ENCODE assay signal across 22 mouse cellular contexts in genomic region chr2:84402713-84403112, GRCm38 (mm10). TPM values are rescaled to one million over a fixed set of nuclear protein-coding genes. Genes with fewer than 3 reads are reported as not detected.
DNase-seq lines count a peak whose midpoint lies in the region; ATAC-seq and TF ChIP-seq lines count a peak whose summit lies in the region.
"Had no signal": no experiment of that assay in that cellular context is flagged by ENCODE, and none has a peak within 500 bp of the region (broad histone marks: within the 10 kb centered on the region; RNA-seq: fewer than 3 reads in every experiment).

No protein-coding gene starts in this region.

- no peak for TF ChIP-seq CTCF in lung, embryonic 14.5 days (IDR thresholded peaks at IDR 0.05; ENCODE audit: low read depth)

- no peaks in the 10 kb centered on the region for H3K9me3 ChIP-seq in lung, embryonic 14.5 days (ENCODE audit: low read depth, low read length)
- no peaks in the 10 kb centered on the region for H3K9me3 ChIP-seq in stomach, embryonic 16.5 days (replicated peaks; ENCODE audit: control insufficient read depth, low read length)
- no peaks in the 10 kb centered on the region for H3K9me3 ChIP-seq in forebrain, embryonic 12.5 days
- H3K9me3 ChIP-seq: embryonic facial prominence, embryonic 10.5 days; embryonic facial prominence, embryonic 12.5 days; G1E had no signal

- no peaks in the 10 kb centered on the region for H3K4me1 ChIP-seq in lung, embryonic 14.5 days (ENCODE audit: insufficient read depth)
- H3K4me1 ChIP-seq in stomach, embryonic 16.5 days (ENCODE audit: control insufficient read depth, insufficient read depth, low read length), result no peaks in the 10 kb centered on the region
- no peaks in the 10 kb centered on the region for H3K4me1 ChIP-seq in forebrain, embryonic 12.5 days
- H3K4me1 ChIP-seq: embryonic facial prominence, embryonic 10.5 days; embryonic facial prominence, embryonic 12.5 days had no signal

- peak; percentile 8 for DNase-seq in lung, embryonic 14.5 days
- no peak for DNase-seq in lung, adult 18-20 months
- no peak for DNase-seq in cerebellum, adult 8-10 months
- DNase-seq: adrenal gland, adult 8-10 months; adrenal gland, postnatal 14 days; adrenal gland, postnatal 36 days; B cell, adult 2 months; cerebellum, adult 18-20 months; cerebellum, adult 9-10 months; cerebellum, postnatal 10 days; cerebellum, postnatal 25 days had no signal

- ATAC-seq in lung, embryonic 14.5 days (ENCODE audit: insufficient read depth), result no peak
- ATAC-seq in stomach, embryonic 16.5 days (ENCODE audit: insufficient read depth, low FRiP score), result peak; percentile 78
- ATAC-seq in forebrain, embryonic 12.5 days (ENCODE audit: low FRiP score), result no peak
- ATAC-seq: activated CD4-positive, CD25-positive, alpha-beta regulatory T cell, adult 4 months; CD4-positive, CD25-positive, alpha-beta regulatory T cell, adult 4 months; forebrain, embryonic 14.5 days; forebrain, embryonic 16.5 days; Patski had no signal

- no peak overlapping the region for H3K4me3 ChIP-seq in lung, embryonic 14.5 days (ENCODE audit: low read depth, low read length)
- no peak overlapping the region for H3K4me3 ChIP-seq in stomach, embryonic 16.5 days (replicated peaks; ENCODE audit: low read length)
- H3K4me3 ChIP-seq in forebrain, embryonic 12.5 days (replicated peaks), result no peak overlapping the region
- H3K4me3 ChIP-seq: embryonic facial prominence, embryonic 10.5 days; embryonic facial prominence, embryonic 12.5 days had no signal

- no peaks in the 10 kb centered on the region for H3K27me3 ChIP-seq in lung, embryonic 14.5 days (ENCODE audit: insufficient read depth, low read length)
- H3K27me3 ChIP-seq in stomach, embryonic 16.5 days (ENCODE audit: control insufficient read depth, insufficient read depth, low read length), result no peaks in the 10 kb centered on the region
- no peaks in the 10 kb centered on the region for H3K27me3 ChIP-seq in forebrain, embryonic 12.5 days
- H3K27me3 ChIP-seq: CH12.LX; embryonic facial prominence, embryonic 12.5 days had no signal

- no peak overlapping the region for H3K9ac ChIP-seq in lung, embryonic 14.5 days
- H3K9ac ChIP-seq in stomach, embryonic 16.5 days (ENCODE audit: low read length), result no peak overlapping the region
- no peak overlapping the region for H3K9ac ChIP-seq in forebrain, embryonic 12.5 days
- H3K9ac ChIP-seq: embryonic facial prominence, embryonic 12.5 days had no signal

- no peak overlapping the region for H3K4me2 ChIP-seq in lung, embryonic 14.5 days
- H3K4me2 ChIP-seq in stomach, embryonic 16.5 days (ENCODE audit: low read depth, low read length), result no peak overlapping the region
- no peak overlapping the region for H3K4me2 ChIP-seq in forebrain, embryonic 12.5 days
- H3K4me2 ChIP-seq: embryonic facial prominence, embryonic 12.5 days had no signal

- 73% methylated on average over 3 of the region's 3 CpGs for WGBS in lung, embryonic 14.5 days
- 51% methylated on average over 3 of the region's 3 CpGs for WGBS in stomach, embryonic 16.5 days
- WGBS in forebrain, embryonic 12.5 days, result 91% methylated on average over 3 of the region's 3 CpGs

- H3K27ac ChIP-seq in lung, embryonic 14.5 days (ENCODE audit: low read depth), result no peak overlapping the region
- no peak overlapping the region for H3K27ac ChIP-seq in stomach, embryonic 16.5 days (ENCODE audit: low read length)
- H3K27ac ChIP-seq in forebrain, embryonic 12.5 days, result no peak overlapping the region
- H3K27ac ChIP-seq: embryonic facial prominence, embryonic 10.5 days; embryonic facial prominence, embryonic 12.5 days had no signal

- no peaks in the 10 kb centered on the region for H3K36me3 ChIP-seq in lung, embryonic 14.5 days (ENCODE audit: insufficient read depth)
- H3K36me3 ChIP-seq in stomach, embryonic 16.5 days (ENCODE audit: control insufficient read depth, insufficient read depth, low read length), result no peaks in the 10 kb centered on the region
- H3K36me3 ChIP-seq in forebrain, embryonic 12.5 days (replicated peaks), result no peaks in the 10 kb centered on the region
- H3K36me3 ChIP-seq: embryonic facial prominence, embryonic 10.5 days; embryonic facial prominence, embryonic 12.5 days; G1E had no signal

RNA-seq across cellular contexts. Expression of gene Calcrl, which starts 22.5 kb away (rescaled TPM):
- polyA plus RNA-seq in lung, embryonic 14.5 days (2014; fragmentation: Nextera tagmentation; extraction: Ambion mirVana), result 42.3 and 47.3 TPM in 2 replicates
- 45.9 and 47.0 TPM in 2 replicates for polyA plus RNA-seq in stomach, embryonic 16.5 days (2015; fragmentation: Nextera tagmentation; extraction: Ambion mirVana)
- polyA plus RNA-seq in forebrain, embryonic 12.5 days (2016; fragmentation: Nextera tagmentation; extraction: Ambion mirVana), result 10.3 and 11.0 TPM in 2 replicates
- polyA plus RNA-seq: Patski had no signal
